Mouse (Mus musculus) embryonic stem cell, embryonic (primary cell): ENCODE results near the gene Wdr70.

Experiments used
- CTCF ChIA-PET, 4 experiments: fragments of 300-600 bp in 2 of 4; fragments of 350-600 bp in 2 of 4; sonication (Branson Sonifier 250); formaldehyde crosslinking; loops; one replicate each; lab custom pipeline; 2022; ENCODE audit warnings: inconsistent platforms in 2 of 4; lab: Charles Lee
- POLR2A ChIA-PET, 4 experiments: fragments of 300-600 bp in 2 of 4; fragments of 350-600 bp in 2 of 4; sonication (Branson Sonifier 250); formaldehyde crosslinking; loops; one replicate each; lab custom pipeline; 2022; ENCODE audit warnings: antibody characterized with exemption in 4 of 4, inconsistent platforms in 1 of 4; lab: Charles Lee

Gene Wdr70

DNA sequence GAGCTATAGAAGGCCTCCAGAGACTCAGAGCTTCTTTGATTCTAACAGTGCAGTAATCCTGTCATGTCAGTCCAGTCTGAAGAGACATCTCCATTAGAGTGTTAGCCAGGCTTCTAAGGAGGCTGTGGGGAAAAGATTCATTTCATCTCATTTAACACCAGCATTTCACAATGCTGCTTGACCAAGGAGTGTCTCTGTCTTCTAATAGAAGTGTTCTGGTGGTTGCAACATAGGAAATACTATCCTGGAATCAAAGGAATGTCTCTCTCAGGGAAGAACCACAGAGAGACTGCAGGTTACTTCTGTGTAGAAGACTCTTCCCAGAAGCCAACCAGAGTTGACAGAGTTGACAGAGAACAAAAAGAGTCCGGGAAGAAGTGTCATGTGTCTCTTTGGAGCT is 257.3 kb downstream of the Wdr70 start:
- ChIA-PET POLR2A (no interaction called here), CTCF (interaction anchor here in 1 of 4 experiments (0.7 kb wide), 1 partner anchor 667 kb away, joined by 3 read pairs; no protein-coding TSS in a partner anchor)

GRCm38 (mm10) chr15:7838921-7839309 is 260.1 kb downstream of the Wdr70 start:
- ChIA-PET POLR2A (no interaction called here), CTCF (no interaction called here)

DNA sequence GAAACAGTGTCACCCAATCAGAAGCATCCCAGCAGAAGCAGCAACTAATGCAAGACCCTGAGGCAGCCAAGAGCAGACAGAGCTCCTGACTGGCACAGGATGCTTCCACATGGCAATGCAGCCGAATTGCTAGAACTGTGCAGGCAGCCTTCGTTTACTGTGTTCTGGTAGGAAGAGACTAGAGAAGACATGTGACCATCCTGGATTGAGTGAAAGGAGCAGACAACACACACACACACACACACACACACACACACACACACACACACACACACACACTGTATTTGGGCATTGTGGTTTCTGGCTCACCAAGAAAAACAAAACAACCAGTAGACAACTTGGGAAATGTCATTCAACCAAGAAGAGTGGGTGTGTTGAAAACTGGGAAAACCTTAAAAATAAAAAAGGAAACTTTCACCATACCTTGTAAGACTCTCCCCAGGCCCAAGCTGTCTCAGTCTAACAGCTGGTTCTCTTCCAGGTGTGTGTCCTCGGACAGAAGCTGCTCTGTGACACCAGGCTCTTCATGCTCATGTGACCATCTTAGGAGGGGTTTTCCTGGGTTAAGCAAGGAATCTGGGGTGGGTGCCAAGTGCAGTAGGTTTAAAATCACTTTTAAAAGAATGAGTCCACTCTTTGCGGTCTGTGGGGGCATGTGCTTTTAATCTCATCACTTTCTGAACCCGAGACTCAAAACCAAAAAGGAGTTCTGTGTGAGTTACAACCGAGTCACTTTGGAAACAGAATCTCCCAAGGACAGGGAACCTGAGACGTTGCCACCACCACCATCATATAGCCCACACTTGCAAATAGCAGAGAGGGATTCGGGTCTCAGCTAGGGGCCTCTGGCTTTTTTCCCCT is 260.7 kb downstream of the Wdr70 start:
- ChIA-PET CTCF (no interaction called here), POLR2A (no interaction called here)

GRCm38 (mm10) chr15:7835404-7835803 is 263.6 kb downstream of the Wdr70 start:
- CTCF ChIA-PET = interaction anchor here in 1 of 4 experiments (0.5 kb wide), 2 partner anchors 392 to 1309 kb away, joined by 5 to 6 read pairs; no protein-coding TSS in a partner anchor
- POLR2A ChIA-PET = no interaction called here

DNA sequence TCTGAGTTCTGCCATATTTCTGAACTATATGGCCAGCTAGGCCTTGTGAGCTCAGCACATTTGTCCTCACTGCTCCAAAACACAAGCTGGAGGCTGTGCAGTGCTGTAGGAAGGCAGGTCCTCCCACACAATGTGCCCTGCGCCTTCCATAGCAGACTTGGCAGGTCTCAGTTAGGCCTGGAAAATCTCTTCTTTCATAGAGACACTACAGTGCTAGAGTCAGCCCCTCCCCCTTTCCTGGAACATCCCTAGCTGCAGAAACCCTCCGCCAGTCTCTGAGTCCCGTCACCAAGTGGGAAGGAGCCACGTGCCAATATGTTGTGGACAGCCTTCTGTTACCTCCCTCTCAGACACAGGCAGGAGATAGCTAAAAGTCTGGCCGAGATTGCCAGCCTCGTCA is 273.5 kb downstream of the Wdr70 start:
- POLR2A ChIA-PET = interaction anchor here in 1 of 4 experiments (0.6 kb wide), 1 partner anchor 350 kb away, joined by 3 read pairs; no protein-coding TSS in a partner anchor
- CTCF ChIA-PET = interaction anchor here in 1 of 4 experiments (0.7 kb wide), 1 partner anchor 944 kb away, joined by 3 read pairs; no protein-coding TSS in a partner anchor

GRCm38 (mm10) chr15:7823886-7824285 is 275.1 kb downstream of the Wdr70 start:
- CTCF ChIA-PET = interaction anchor here in 1 of 4 experiments (0.9 kb wide), 1 partner anchor 364 kb away, joined by 3 read pairs; no protein-coding TSS in a partner anchor
- POLR2A ChIA-PET = no interaction called here
